In the genomic region with DNA sequence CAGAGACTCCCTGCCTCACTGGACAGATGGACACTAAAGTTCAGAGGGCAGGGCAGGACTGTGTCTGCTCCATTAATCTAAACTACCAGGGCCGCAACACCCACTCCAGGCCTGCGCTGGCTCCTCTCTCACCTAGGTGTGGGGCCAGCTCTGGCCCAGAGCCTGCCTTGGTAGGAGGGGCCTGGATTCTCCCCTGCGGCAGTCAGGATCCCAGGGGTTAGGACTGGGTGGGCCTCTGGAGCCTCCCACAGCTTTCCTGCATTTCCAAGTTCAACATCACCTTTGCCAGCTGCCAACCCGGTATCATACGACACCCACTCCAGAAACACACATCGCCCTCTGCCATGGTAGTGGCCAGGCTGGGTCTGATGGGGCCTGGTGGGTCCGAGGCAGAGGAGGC, we compare ENCODE assay signal across 17 mouse cellular contexts.
DNase-seq lines count a peak whose midpoint lies in the region; ATAC-seq and TF ChIP-seq lines count a peak whose summit lies in the region.
"Had no signal": no experiment of that assay in that cellular context is flagged by ENCODE, and none has a peak within 500 bp of the region (broad histone marks: within the 10 kb centered on the region; RNA-seq: fewer than 3 reads in every experiment).

No protein-coding gene starts in this region.

- ATAC-seq in heart, embryonic 15.5 days (replicated peaks; ENCODE audit: insufficient number of reproducible peaks, insufficient read depth, low FRiP score, low read depth) = no peak
- no peak for ATAC-seq in stomach, embryonic 16.5 days (ENCODE audit: insufficient read depth, low FRiP score)
- no peak for ATAC-seq in stomach, postnatal 0 days (ENCODE audit: low FRiP score, low TSS enrichment)
- ATAC-seq in embryonic facial prominence, embryonic 13.5 days (ENCODE audit: insufficient number of reproducible peaks, insufficient read depth, low FRiP score, low TSS enrichment, low read depth) = no peak
- ATAC-seq: intestine, embryonic 16.5 days had no signal

- intact Hi-C loops in heart, postnatal 36 days (cut with DNase I) = no loop called here

- TF ChIP-seq EP300 in stomach, postnatal 0 days (optimal IDR thresholded peaks at IDR 0.05) = no peak

- no peak overlapping the region for H3K4me3 ChIP-seq in heart, embryonic 15.5 days
- no peak overlapping the region for H3K4me3 ChIP-seq in stomach, embryonic 16.5 days (replicated peaks; ENCODE audit: low read length)
- H3K4me3 ChIP-seq in stomach, postnatal 0 days (ENCODE audit: low read depth, low read length) = no peak overlapping the region
- H3K4me3 ChIP-seq in embryonic facial prominence, embryonic 13.5 days = no peak overlapping the region
- H3K4me3 ChIP-seq: hindbrain, embryonic 15.5 days had no signal

- no peak for DNase-seq in heart, postnatal 36 days
- no peak for DNase-seq in stomach, postnatal 0 days (ENCODE audit: low spot score)
- no peak for DNase-seq in cerebellum, adult 18-20 months
- no peak for DNase-seq in layer of hippocampus, postnatal 10 days (ENCODE audit: low spot score in 2 of 2)
- DNase-seq: cerebellum, postnatal 25 days; gastrocnemius, postnatal 14 days; kidney, postnatal 14 days; layer of hippocampus, adult 9-11 months; lung, embryonic 14.5 days; right cerebral cortex, adult 18-20 months; thymus, postnatal 14 days had no signal

- peaks cover 43% of the 10 kb centered on the region for H3K4me1 ChIP-seq in heart, embryonic 15.5 days (replicated peaks)
- H3K4me1 ChIP-seq in stomach, embryonic 16.5 days (ENCODE audit: control insufficient read depth, insufficient read depth, low read length) = peaks cover 16% of the 10 kb centered on the region
- peaks cover 6% of the 10 kb centered on the region; the same call in 1 of the 2 replicates for H3K4me1 ChIP-seq in stomach, postnatal 0 days (replicated peaks; ENCODE audit: control insufficient read depth, insufficient read depth)
- peaks cover 38% of the 10 kb centered on the region for H3K4me1 ChIP-seq in embryonic facial prominence, embryonic 13.5 days

- H3K9ac ChIP-seq in heart, embryonic 15.5 days = no peak overlapping the region
- H3K9ac ChIP-seq in stomach, embryonic 16.5 days (ENCODE audit: low read length) = 0 out of 2 replicates have a peak overlapping the region, but pooled peaks have one; percentile 24
- no peak overlapping the region for H3K9ac ChIP-seq in stomach, postnatal 0 days (ENCODE audit: low read length)
- H3K9ac ChIP-seq in embryonic facial prominence, embryonic 13.5 days = no peak overlapping the region
- H3K9ac ChIP-seq: hindbrain, embryonic 15.5 days; lung, embryonic 14.5 days had no signal

- peak overlapping the region; percentile 15; the same call in 1 of the 2 replicates for H3K27ac ChIP-seq in heart, embryonic 15.5 days
- H3K27ac ChIP-seq in stomach, embryonic 16.5 days (ENCODE audit: low read length) = no peak overlapping the region
- H3K27ac ChIP-seq in stomach, postnatal 0 days (replicated peaks) = no peak overlapping the region; the same call in 1 of the 2 replicates
- H3K27ac ChIP-seq in embryonic facial prominence, embryonic 13.5 days = 0 out of 2 replicates have a peak overlapping the region, but pooled peaks have one; percentile 49
- H3K27ac ChIP-seq: hindbrain, embryonic 15.5 days had no signal

- no peaks in the 10 kb centered on the region for H3K9me3 ChIP-seq in heart, embryonic 15.5 days (replicated peaks)
- H3K9me3 ChIP-seq in stomach, embryonic 16.5 days (replicated peaks; ENCODE audit: control insufficient read depth, low read length) = no peaks in the 10 kb centered on the region
- H3K9me3 ChIP-seq in stomach, postnatal 0 days (ENCODE audit: control insufficient read depth, low read length) = no peaks in the 10 kb centered on the region
- no peaks in the 10 kb centered on the region for H3K9me3 ChIP-seq in embryonic facial prominence, embryonic 13.5 days
- H3K9me3 ChIP-seq: G1E; hindbrain, embryonic 15.5 days had no signal

- no peaks in the 10 kb centered on the region for H3K27me3 ChIP-seq in heart, embryonic 15.5 days
- H3K27me3 ChIP-seq in stomach, embryonic 16.5 days (ENCODE audit: control insufficient read depth, insufficient read depth, low read length) = no peaks in the 10 kb centered on the region
- H3K27me3 ChIP-seq in stomach, postnatal 0 days (ENCODE audit: control insufficient read depth, insufficient read depth, low read length) = no peaks in the 10 kb centered on the region
- no peaks in the 10 kb centered on the region for H3K27me3 ChIP-seq in embryonic facial prominence, embryonic 13.5 days
- H3K27me3 ChIP-seq: hindbrain, embryonic 15.5 days had no signal

- H3K36me3 ChIP-seq in heart, embryonic 15.5 days = no peaks in the 10 kb centered on the region
- no peaks in the 10 kb centered on the region for H3K36me3 ChIP-seq in stomach, embryonic 16.5 days (ENCODE audit: control insufficient read depth, insufficient read depth, low read length)
- no peaks in the 10 kb centered on the region for H3K36me3 ChIP-seq in stomach, postnatal 0 days (ENCODE audit: control insufficient read depth, insufficient read depth, low read length)
- no peaks in the 10 kb centered on the region for H3K36me3 ChIP-seq in embryonic facial prominence, embryonic 13.5 days
- H3K36me3 ChIP-seq: G1E; hindbrain, embryonic 15.5 days had no signal

- WGBS in heart, embryonic 15.5 days = 60% methylated on average over 7 of the region's 7 CpGs
- WGBS in stomach, embryonic 16.5 days = 64% methylated on average over 7 of the region's 7 CpGs
- WGBS in stomach, postnatal 0 days = 60% methylated on average over 7 of the region's 7 CpGs
- 76% methylated on average over 7 of the region's 7 CpGs for WGBS in embryonic facial prominence, embryonic 13.5 days

- TF ChIP-seq CTCF in stomach, postnatal 0 days (IDR thresholded peaks at IDR 0.05; ENCODE audit: low read depth) = no peak

- no peak overlapping the region for H3K4me2 ChIP-seq in heart, embryonic 15.5 days
- H3K4me2 ChIP-seq in stomach, embryonic 16.5 days (ENCODE audit: low read depth, low read length) = no peak overlapping the region
- no peak overlapping the region for H3K4me2 ChIP-seq in stomach, postnatal 0 days (replicated peaks; ENCODE audit: low read depth)
- H3K4me2 ChIP-seq in embryonic facial prominence, embryonic 13.5 days = no peak overlapping the region
- H3K4me2 ChIP-seq: hindbrain, embryonic 15.5 days; lung, embryonic 14.5 days had no signal

Comparison
In these comparisons a context has a peak if more than half of its experiments do, and no peak if none do; other contexts are left out.
1. H3K27ac ChIP-seq: peak in heart, embryonic 15.5 days (single experiment) and embryonic facial prominence, embryonic 13.5 days (single experiment); none in stomach, embryonic 16.5 days (single experiment) and stomach, postnatal 0 days (single experiment).